Mouse (Mus musculus): ENCODE data around the gene Brat1. TPM values are rescaled to one million over a fixed set of nuclear protein-coding genes. Genes with fewer than 3 reads are reported as not detected.
A peak's percentile ranks its signal among the peaks of the same experiment; 100 is the strongest.

Brat1 gene
- polyA plus RNA-seq, 1 experiment from 2014 or later: 22.7 TPM

DNA sequence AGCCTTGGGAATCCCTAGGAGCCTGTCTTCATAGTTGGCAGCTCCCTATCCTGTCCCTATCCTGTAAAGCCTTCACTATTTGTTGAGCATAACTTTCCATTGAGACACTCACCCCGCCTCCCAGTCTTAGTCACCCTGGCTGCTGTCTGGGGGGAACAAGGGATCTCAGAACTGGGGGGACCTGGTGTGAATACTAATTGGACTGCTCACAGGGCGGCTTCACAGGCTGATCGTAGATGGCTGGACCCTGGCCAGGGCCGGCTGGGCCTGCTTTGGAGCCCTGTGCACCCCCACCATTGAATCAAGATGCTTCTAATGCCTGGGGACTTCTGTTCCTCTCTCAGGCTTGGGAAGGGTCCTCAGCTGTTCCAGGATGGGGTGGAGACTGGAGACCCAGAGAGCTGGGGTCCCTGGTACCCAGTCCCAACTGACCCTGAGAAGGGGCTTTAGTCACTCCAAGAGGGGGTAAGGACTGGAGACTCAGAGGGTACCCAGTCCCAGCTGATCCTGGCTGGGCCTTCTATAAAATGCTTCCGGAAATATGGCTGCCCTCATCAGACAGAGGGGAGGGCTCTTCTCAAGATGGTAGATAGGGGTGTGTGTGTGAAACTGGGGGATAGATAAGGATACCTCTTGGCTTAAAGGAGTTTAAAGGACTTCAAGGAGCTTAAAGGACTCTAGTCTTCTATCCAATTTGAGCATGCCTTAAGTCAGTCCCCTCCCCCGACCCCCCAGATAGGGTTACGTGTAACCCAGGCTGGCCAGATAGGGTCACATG lies 21.4 kb downstream of the Brat1 start:
- ATAC-seq (no peak), DNase-seq (ENCODE audit: low read depth, low spot score) (no peak)
- CTCF ChIA-PET: interaction anchor here (1.1 to 2.0 kb wide), 3 partner anchors 23 to 24 kb away, joined by 3 to 7 read pairs (median 3); no protein-coding TSS in a partner anchor
- POLR2A ChIA-PET: no interaction called here
- no peaks in the 10 kb centered on the region for H3K27me3 ChIP-seq
- no peak for TF ChIP-seq CTCF (IDR thresholded peaks at IDR 0.05)
- in situ Hi-C loops (cut with MboI; ENCODE audit: low pct_unique_long_range_greater_than_20kb): no loop called here

DNA sequence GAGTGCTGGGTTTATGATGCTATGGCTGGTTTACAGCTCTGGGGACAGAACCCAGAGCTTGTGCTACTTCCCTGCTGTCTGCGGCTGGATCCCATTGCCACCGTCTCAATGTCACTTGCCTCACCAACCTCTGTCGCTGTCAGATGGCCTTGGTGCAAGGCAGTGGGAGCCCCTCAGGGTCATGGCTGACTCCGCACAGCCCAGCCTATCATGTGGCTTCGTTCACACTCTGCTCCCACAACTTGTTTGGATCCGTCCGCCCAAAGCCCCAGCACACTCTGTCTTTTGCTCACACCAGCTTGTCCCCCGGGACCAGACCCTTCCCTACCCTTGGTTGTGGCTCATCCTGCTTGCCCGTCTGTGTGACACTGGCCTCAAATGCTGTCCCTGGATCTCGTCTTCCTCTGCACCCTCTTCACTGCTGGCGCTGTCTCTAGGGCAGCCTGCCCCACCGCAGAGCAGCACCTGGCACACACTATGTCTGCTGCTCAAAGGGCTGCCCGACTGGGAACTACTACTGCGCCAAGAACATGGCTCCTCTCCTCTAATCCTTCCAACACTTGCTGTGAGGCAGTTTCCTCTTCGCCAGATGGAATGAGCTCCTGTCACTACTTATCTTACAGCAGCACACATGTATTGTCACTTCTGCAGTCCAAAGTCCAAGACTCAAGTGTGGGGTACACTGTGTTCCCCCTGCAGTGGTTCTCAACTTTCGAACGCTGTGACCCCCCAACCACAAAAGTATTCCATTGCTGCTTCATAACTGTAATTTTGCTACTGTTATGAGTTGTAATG lies 22.3 kb downstream of the Brat1 start:
- in situ Hi-C loops (cut with MboI; ENCODE audit: low pct_unique_long_range_greater_than_20kb): no loop called here
- H3K27me3 ChIP-seq: no peaks in the 10 kb centered on the region
- DNase-seq (ENCODE audit: low read depth, low spot score): no peak
- CTCF ChIA-PET: interaction anchor here (1.1 to 2.0 kb wide), 3 partner anchors 23 to 24 kb away, joined by 3 to 7 read pairs (median 3); no protein-coding TSS in a partner anchor
- no peak for ATAC-seq
- TF ChIP-seq CTCF (IDR thresholded peaks at IDR 0.05): no peak
- POLR2A ChIA-PET: no interaction called here

DNA sequence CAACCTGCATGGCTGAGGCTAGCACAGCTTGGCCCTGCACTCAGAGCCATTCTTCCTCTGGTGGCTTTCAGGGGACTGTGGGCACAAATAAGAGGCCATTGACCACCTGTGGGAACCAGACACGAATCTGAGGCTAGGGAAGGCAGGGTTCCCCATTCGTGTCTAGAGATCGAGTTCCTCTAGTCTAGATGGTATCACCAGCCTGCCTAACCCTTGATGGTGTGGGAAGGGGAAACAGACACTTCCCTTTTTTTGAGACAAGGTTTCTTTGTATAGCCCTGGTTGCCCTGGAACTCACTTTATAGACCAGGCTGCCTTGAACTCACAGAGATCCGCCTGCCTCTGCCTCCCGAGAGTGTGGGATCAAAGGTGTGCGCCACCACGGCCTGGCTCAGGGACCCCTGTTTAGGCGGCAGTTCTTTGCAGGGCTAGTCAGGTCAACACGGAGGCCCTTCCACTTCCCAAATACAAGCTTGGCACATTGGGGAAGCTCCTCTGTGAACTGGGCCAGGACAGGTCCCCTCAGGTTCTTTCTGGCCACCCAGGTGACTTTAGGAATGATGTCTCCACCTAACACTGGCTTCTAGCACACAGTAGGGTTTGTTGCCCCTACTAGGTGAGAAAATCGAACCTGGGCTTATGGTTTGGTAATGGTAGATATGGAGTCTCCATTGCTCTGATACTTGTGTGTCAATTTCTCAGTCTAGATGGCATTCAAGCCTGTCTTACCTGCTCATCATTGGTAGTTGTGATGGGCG lies 26.4 kb downstream of the Brat1 start:
- no peak for ATAC-seq
- in situ Hi-C loops (cut with MboI; ENCODE audit: low pct_unique_long_range_greater_than_20kb): no loop called here
- ChIA-PET CTCF (interaction anchor here (1.4 kb wide), 1 partner anchor 19 kb away, joined by 5 read pairs; no protein-coding TSS in a partner anchor), POLR2A (no interaction called here)
- TF ChIP-seq CTCF (IDR thresholded peaks at IDR 0.05): no peak
- H3K27me3 ChIP-seq: peaks cover 6% of the 10 kb centered on the region
- no peak for DNase-seq (ENCODE audit: low read depth, low spot score)

DNA sequence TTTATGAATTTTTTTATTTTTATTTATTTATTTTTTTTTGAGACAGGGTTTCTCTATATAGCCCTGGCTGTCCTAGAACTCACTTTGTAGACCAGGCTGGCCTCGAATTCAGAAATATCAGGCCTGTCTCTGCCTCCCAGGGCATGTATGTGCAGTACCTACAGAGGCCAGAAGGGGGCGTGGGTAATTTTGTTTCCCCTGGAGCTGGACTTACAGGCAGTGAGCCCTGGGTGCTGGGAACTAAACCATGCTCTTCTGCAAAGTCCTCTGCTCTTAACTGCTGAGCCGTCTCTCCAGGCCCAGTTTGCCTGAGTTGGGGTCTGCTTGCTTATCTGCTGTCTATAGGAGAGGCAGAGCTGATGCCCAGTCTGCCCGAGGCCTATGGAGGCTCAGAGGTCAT lies 27.4 kb downstream of the Brat1 start:
- no peak for TF ChIP-seq CTCF (IDR thresholded peaks at IDR 0.05)
- ChIA-PET POLR2A (no interaction called here), CTCF (interaction anchor here (1.2 to 1.4 kb wide), 3 partner anchors 9 to 23 kb away, joined by 3 to 4 read pairs (median 3); no protein-coding TSS in a partner anchor)
- in situ Hi-C loops (cut with MboI; ENCODE audit: low pct_unique_long_range_greater_than_20kb): no loop called here
- no peak for ATAC-seq
- H3K27me3 ChIP-seq: peaks cover 6% of the 10 kb centered on the region
- no peak for DNase-seq (ENCODE audit: low read depth, low spot score)

DNA sequence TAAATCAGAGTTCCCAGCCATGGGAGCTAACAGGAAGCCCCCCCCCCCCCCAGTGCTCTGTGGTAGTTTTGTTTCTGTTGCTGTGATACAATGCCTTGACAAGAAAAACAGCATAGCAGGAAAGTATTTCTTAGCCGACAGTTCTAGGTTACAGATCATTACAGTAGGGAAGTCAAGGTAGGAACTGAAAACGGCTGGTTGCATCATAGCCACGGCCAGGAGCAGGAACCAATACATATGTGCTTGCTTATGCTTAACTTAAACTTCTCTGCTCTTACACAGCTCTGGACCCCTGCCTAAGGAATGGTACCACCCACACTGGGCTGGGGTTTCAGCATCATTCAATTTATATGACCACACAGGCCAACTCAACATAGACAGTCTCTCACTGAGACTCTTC lies 28.5 kb downstream of the Brat1 start:
- ChIA-PET CTCF (interaction anchor here (1.4 kb wide), 1 partner anchor 17 kb away, joined by 4 read pairs; no protein-coding TSS in a partner anchor), POLR2A (no interaction called here)
- in situ Hi-C loops (cut with MboI; ENCODE audit: low pct_unique_long_range_greater_than_20kb): no loop called here
- TF ChIP-seq CTCF (IDR thresholded peaks at IDR 0.05): no peak
- DNase-seq (ENCODE audit: low read depth, low spot score): no peak
- peaks cover 6% of the 10 kb centered on the region for H3K27me3 ChIP-seq
- ATAC-seq: no peak

DNA sequence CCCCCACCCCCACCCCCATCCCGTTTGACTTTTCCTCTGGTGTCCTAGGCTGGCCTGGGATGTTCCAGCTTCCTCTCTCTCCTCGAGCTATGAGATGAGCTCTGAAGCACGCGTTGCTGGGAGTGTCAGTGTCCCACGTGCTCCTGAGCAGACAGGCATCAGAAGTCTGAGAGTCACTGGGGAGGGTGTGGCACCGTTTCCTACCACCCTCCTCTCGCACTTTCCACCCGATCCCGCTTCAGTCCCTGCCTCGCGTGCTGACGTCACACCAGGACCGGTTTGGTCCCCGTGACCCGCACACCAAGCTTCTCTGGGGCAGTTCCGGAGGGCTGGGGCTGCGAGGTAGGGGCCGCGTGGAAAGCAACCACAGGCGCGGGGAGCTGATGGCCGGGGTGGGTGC lies 30.5 kb downstream of the Brat1 start:
- ATAC-seq: no peak
- TF ChIP-seq CTCF (IDR thresholded peaks at IDR 0.05): no peak
- no peak for DNase-seq (ENCODE audit: low read depth, low spot score)
- peaks cover 6% of the 10 kb centered on the region for H3K27me3 ChIP-seq
- CTCF ChIA-PET: interaction anchor here (1.1 to 1.6 kb wide), 3 partner anchors 15 to 89 kb away, joined by 3 to 4 read pairs (median 4); no protein-coding TSS in a partner anchor
- POLR2A ChIA-PET: interaction anchor here (0.9 kb wide), 1 partner anchor 55 kb away, joined by 4 read pairs; no protein-coding TSS in a partner anchor
- in situ Hi-C loops (cut with MboI; ENCODE audit: low pct_unique_long_range_greater_than_20kb): no loop called here

DNA sequence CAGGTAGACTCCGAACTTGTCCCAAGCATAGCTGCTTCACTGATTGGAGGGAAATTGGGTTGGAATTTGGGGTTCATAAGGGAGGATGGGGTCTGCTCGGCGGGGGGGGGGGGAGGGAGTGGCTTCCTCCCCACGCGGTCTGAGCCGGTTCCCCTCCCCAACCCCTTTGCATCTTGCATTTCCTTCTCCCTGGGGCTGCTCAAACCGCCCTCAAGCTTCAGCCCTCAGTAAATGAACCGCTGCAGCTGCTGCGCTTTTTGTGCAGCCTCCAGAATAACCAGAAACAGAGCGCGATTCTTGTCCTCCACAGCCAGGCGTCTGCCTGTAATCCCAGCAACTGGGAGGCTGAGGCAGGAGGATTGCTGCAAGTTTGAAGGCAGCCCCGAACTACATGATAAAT lies 31.4 kb downstream of the Brat1 start:
- H3K27me3 ChIP-seq: peaks cover 6% of the 10 kb centered on the region
- in situ Hi-C loops (cut with MboI; ENCODE audit: low pct_unique_long_range_greater_than_20kb): no loop called here
- no peak for DNase-seq (ENCODE audit: low read depth, low spot score)
- POLR2A ChIA-PET: no interaction called here
- TF ChIP-seq CTCF (IDR thresholded peaks at IDR 0.05): no peak
- no peak for ATAC-seq
- CTCF ChIA-PET: interaction anchor here (1.6 kb wide), 1 partner anchor 15 kb away, joined by 4 read pairs; no protein-coding TSS in a partner anchor

DNA sequence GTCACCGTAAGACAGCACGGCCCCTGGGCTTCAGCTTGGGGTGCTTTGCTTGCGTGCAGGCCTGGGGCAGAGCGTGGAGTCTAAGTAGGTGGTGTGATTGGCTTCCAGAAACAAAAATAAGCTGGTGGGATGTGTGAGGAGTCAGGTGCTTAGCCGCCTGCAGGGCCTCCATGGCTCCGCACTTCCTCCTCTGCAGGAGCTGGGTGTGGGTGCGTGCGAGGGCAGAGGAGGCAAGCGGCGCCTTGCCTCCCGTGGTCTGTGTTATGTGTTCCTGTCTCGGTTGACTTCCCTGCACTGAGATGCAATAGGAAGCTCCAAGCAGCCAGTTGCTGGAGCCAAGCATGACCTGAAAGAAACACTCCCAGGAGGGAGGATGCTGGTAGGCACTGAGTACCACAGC lies 35.0 kb downstream of the Brat1 start:
- in situ Hi-C loops (cut with MboI; ENCODE audit: low pct_unique_long_range_greater_than_20kb): loop anchor here (5.0 kb wide), 1 partner anchor 33 kb away; the partner anchor contains the start of gene Brat1
- POLR2A ChIA-PET: interaction anchor here (0.5 kb wide), 1 partner anchor 1274 kb away, joined by 5 read pairs; no protein-coding TSS in a partner anchor
- no peak for DNase-seq (ENCODE audit: low read depth, low spot score)
- CTCF ChIA-PET: interaction anchor here (1.2 to 2.4 kb wide), 2 partner anchors 10 to 203 kb away, joined by 3 to 10 read pairs; no protein-coding TSS in a partner anchor
- no peak for ATAC-seq
- peaks cover under 1% of the 10 kb centered on the region for H3K27me3 ChIP-seq
- TF ChIP-seq CTCF (IDR thresholded peaks at IDR 0.05): no peak

DNA sequence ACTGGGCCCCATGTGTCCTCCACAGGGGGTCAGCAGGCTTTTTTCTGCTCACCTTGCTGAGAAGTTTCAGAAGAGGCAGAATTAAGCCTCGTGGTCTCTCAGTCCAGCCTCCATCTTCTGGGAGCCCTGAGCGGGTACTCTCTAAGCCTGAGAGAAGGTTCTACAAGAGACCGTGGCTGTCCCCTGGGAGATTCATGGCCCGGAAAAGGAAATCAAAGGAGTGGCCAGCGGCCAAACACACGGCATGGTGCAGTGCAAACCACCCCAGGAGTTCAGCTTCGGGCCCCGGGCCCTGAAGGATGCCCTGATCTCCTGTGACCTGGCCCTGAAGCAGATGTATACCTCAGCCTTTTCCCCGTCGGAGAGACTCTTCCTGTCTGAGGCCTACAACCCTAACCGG lies 36.2 kb downstream of the Brat1 start:
- ChIA-PET POLR2A (no interaction called here), CTCF (interaction anchor here (1.5 to 2.4 kb wide), 2 partner anchors 9 kb away, joined by 3 to 10 read pairs; no protein-coding TSS in a partner anchor)
- DNase-seq (ENCODE audit: low read depth, low spot score): no peak
- no peak for TF ChIP-seq CTCF (IDR thresholded peaks at IDR 0.05)
- ATAC-seq: no peak
- in situ Hi-C loops (cut with MboI; ENCODE audit: low pct_unique_long_range_greater_than_20kb): loop anchor here (5.0 kb wide), 1 partner anchor 34 kb away; the partner anchor contains the start of gene Brat1
- no peaks in the 10 kb centered on the region for H3K27me3 ChIP-seq

DNA sequence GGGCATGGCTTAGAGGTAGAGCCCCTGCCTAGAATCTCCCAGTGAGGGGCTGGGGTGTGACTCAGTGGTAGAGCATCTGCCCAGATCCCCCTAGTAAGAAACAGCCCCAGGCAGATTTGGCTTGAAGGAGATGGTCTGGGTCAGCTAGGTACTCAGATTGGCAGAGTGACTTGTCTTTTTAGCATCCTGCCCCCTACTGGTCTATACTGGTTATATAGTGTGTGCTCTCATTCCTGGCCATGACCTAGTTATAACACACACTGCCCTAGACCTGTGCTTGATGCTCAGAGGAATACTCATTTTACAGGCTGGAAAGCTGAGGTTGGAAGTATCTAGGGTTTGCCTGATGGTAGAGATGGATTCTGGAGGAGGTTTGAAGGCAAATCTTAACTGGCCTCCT lies 37.1 kb downstream of the Brat1 start:
- CTCF ChIA-PET: interaction anchor here (1.1 to 1.5 kb wide), 2 partner anchors 9 to 10 kb away, joined by 3 to 5 read pairs; no protein-coding TSS in a partner anchor
- no peak for TF ChIP-seq CTCF (IDR thresholded peaks at IDR 0.05)
- POLR2A ChIA-PET: no interaction called here
- ATAC-seq: peak; percentile 37
- DNase-seq (ENCODE audit: low read depth, low spot score): no peak
- in situ Hi-C loops (cut with MboI; ENCODE audit: low pct_unique_long_range_greater_than_20kb): loop anchor here (5.0 kb wide), 1 partner anchor 35 kb away; the partner anchor contains the start of gene Brat1
- H3K27me3 ChIP-seq: no peaks in the 10 kb centered on the region
